Mouse (Mus musculus): Measurements from ENCODE around the gene Dlx4. TPM values are rescaled to one million over a fixed set of nuclear protein-coding genes. Genes with fewer than 3 reads are reported as not detected.
A peak's percentile ranks its signal among the peaks of the same experiment; 100 is the strongest.

Gene Dlx4
- polyA plus RNA-seq, 1 experiment from 2014 or later: not detected

- Histone ChIP-seq H3K9ac (ENCODE audit: low read depth, low read length) (no peak overlapping the region), H3K4me3 (ENCODE audit: low read depth, low read length) (no peak overlapping the region), H3K36me3 (ENCODE audit: control insufficient read depth, insufficient read depth) (no peaks in the 10 kb centered on the region), H3K27me3 (replicated peaks; ENCODE audit: control insufficient read depth, insufficient read depth, low read length) (peaks cover 13% of the 10 kb centered on the region; the same call in 1 of the 2 replicates), H3K4me2 (replicated peaks; ENCODE audit: low read depth) (no peak overlapping the region), H3K4me1 (replicated peaks; ENCODE audit: control insufficient read depth, insufficient read depth, low read length) (no peaks in the 10 kb centered on the region; the same call in 1 of the 2 replicates), H3K27ac (ENCODE audit: low read depth, low read length) (no peak overlapping the region), H3K9me3 (ENCODE audit: control insufficient read depth) (0 out of 2 replicates have a peak, but pooled peaks cover 3% of the 10 kb centered on the region)
- TF ChIP-seq CTCF (IDR thresholded peaks at IDR 0.05; ENCODE audit: low read depth): no peak
- WGBS: 83% methylated on average over 19 of the region's 19 CpGs
- no peak for ATAC-seq
Observed at GRCm38 (mm10) chr11:95102161-95102904, 43.7 kb downstream of the Dlx4 start.

GRCm38 (mm10) chr11:95101071-95101788 lies 44.8 kb downstream of the Dlx4 start:
- no peaks in the 10 kb centered on the region for H3K36me3 ChIP-seq (ENCODE audit: control insufficient read depth, insufficient read depth)
- no peak overlapping the region for H3K27ac ChIP-seq (ENCODE audit: low read depth, low read length)
- TF ChIP-seq CTCF (IDR thresholded peaks at IDR 0.05; ENCODE audit: low read depth): no peak
- peaks cover 9% of the 10 kb centered on the region; the same call in 1 of the 2 replicates for H3K27me3 ChIP-seq (replicated peaks; ENCODE audit: control insufficient read depth, insufficient read depth, low read length)
- ATAC-seq: no peak
- no peak overlapping the region for H3K9ac ChIP-seq (ENCODE audit: low read depth, low read length)
- H3K4me1 ChIP-seq (replicated peaks; ENCODE audit: control insufficient read depth, insufficient read depth, low read length): no peaks in the 10 kb centered on the region; the same call in none of the 2 replicates
- H3K9me3 ChIP-seq (ENCODE audit: control insufficient read depth): 0 out of 2 replicates have a peak, but pooled peaks cover 3% of the 10 kb centered on the region
- WGBS: 29% methylated on average over 16 of the region's 16 CpGs
- H3K4me3 ChIP-seq (ENCODE audit: low read depth, low read length): no peak overlapping the region
- H3K4me2 ChIP-seq (replicated peaks; ENCODE audit: low read depth): no peak overlapping the region

GRCm38 (mm10) chr11:95100393-95100792 lies 45.7 kb downstream of the Dlx4 start:
- H3K4me1 ChIP-seq (replicated peaks; ENCODE audit: control insufficient read depth, insufficient read depth, low read length): no peaks in the 10 kb centered on the region; the same call in none of the 2 replicates
- TF ChIP-seq CTCF (IDR thresholded peaks at IDR 0.05; ENCODE audit: low read depth): peak; percentile 37
- no peak overlapping the region for H3K27ac ChIP-seq (ENCODE audit: low read depth, low read length)
- 56% methylated on average over 3 of the region's 3 CpGs for WGBS
- H3K9me3 ChIP-seq (ENCODE audit: control insufficient read depth): 0 out of 2 replicates have a peak, but pooled peaks cover 3% of the 10 kb centered on the region
- H3K4me2 ChIP-seq (replicated peaks; ENCODE audit: low read depth): no peak overlapping the region
- no peak overlapping the region for H3K4me3 ChIP-seq (ENCODE audit: low read depth, low read length)
- no peak for ATAC-seq
- no peaks in the 10 kb centered on the region for H3K36me3 ChIP-seq (ENCODE audit: control insufficient read depth, insufficient read depth)
- H3K27me3 ChIP-seq (replicated peaks; ENCODE audit: control insufficient read depth, insufficient read depth, low read length): 0 out of 2 replicates have a peak, but pooled peaks cover under 1% of the 10 kb centered on the region
- H3K9ac ChIP-seq (ENCODE audit: low read depth, low read length): no peak overlapping the region

- Histone ChIP-seq H3K27me3 (replicated peaks; ENCODE audit: control insufficient read depth, insufficient read depth, low read length) (no peaks in the 10 kb centered on the region), H3K36me3 (ENCODE audit: control insufficient read depth, insufficient read depth) (no peaks in the 10 kb centered on the region), H3K9me3 (ENCODE audit: control insufficient read depth) (0 out of 2 replicates have a peak, but pooled peaks cover 3% of the 10 kb centered on the region), H3K4me2 (replicated peaks; ENCODE audit: low read depth) (no peak overlapping the region), H3K4me1 (replicated peaks; ENCODE audit: control insufficient read depth, insufficient read depth, low read length) (no peaks in the 10 kb centered on the region; the same call in none of the 2 replicates), H3K4me3 (ENCODE audit: low read depth, low read length) (no peak overlapping the region), H3K27ac (ENCODE audit: low read depth, low read length) (no peak overlapping the region), H3K9ac (ENCODE audit: low read depth, low read length) (no peak overlapping the region)
- WGBS: 72% methylated on average over 5 of the region's 5 CpGs
- no peak for ATAC-seq
- no peak for TF ChIP-seq CTCF (IDR thresholded peaks at IDR 0.05; ENCODE audit: low read depth)
Observed at GRCm38 (mm10) chr11:95098346-95099095, 47.5 kb downstream of the Dlx4 start.

GRCm38 (mm10) chr11:95097889-95098288 lies 48.2 kb downstream of the Dlx4 start:
- H3K36me3 ChIP-seq (ENCODE audit: control insufficient read depth, insufficient read depth): no peaks in the 10 kb centered on the region
- no peaks in the 10 kb centered on the region for H3K27me3 ChIP-seq (replicated peaks; ENCODE audit: control insufficient read depth, insufficient read depth, low read length)

More at GRCm38 (mm10) chr11:95097889-95098288, 48.2 kb downstream of the Dlx4 start:
- Histone ChIP-seq H3K9me3 (ENCODE audit: control insufficient read depth) (no peaks in the 10 kb centered on the region), H3K4me1 (replicated peaks; ENCODE audit: control insufficient read depth, insufficient read depth, low read length) (no peaks in the 10 kb centered on the region; the same call in none of the 2 replicates), H3K9ac (ENCODE audit: low read depth, low read length) (no peak overlapping the region), H3K4me2 (replicated peaks; ENCODE audit: low read depth) (no peak overlapping the region), H3K4me3 (ENCODE audit: low read depth, low read length) (no peak overlapping the region), H3K27ac (ENCODE audit: low read depth, low read length) (no peak overlapping the region)
- peak; percentile 30; the same call in 1 of the 2 replicates for TF ChIP-seq CTCF (IDR thresholded peaks at IDR 0.05; ENCODE audit: low read depth)
- WGBS: 67% methylated on average over 6 of the region's 6 CpGs
- no peak for ATAC-seq

Data from intestine, postnatal 0 days (tissue).